Mouse (Mus musculus) neutrophil, adult 83 days (primary cell): ENCODE results near the gene Elmod3. TPM values are rescaled to one million over a fixed set of nuclear protein-coding genes. Genes with fewer than 3 reads are reported as not detected.

ENCODE experiments used
- total RNA-seq, 2 experiments: library from RNA; stranded (reverse); gene quantifications; one replicate each; pipeline ENCODE4 v1.2.4; 2023

Gene Elmod3
- 1 to 10 TPM; 3.9 to 5.5 TPM for total RNA-seq

GRCm38 (mm10) chr6:72597956-72598753 is at the start of gene Elmod3, which contains the start of gene Retsat:
Gene Elmod3, minus strand, starts transcription at chr6:72598413.
Gene Retsat, plus strand, starts transcription at chr6:72598475.

GRCm38 (mm10) chr6:72616643-72617288 is 18.6 kb upstream of the Elmod3 start, which contains the start of gene Tgoln1:
Gene Tgoln1, minus strand, starts transcription at chr6:72617000.

GRCm38 (mm10) chr6:72544283-72544987 is 53.8 kb downstream of the Elmod3 start, which contains the start of gene Capg:
Gene Capg, plus strand, starts transcription at chr6:72544391.

GRCm38 (mm10) chr6:72521607-72522006 is 76.6 kb downstream of the Elmod3 start, which contains the start of gene Sh2d6:
Gene Sh2d6, minus strand, starts transcription at chr6:72521707.

Other genes starting within 250 kb of the Elmod3 start
- 1 to 10 TPM in 1 of 2 experiments, under 1 TPM in 1; 0.90 to 2.4 TPM for gene Tmem150a, start 243.0 kb downstream of the Elmod3 start, total RNA-seq
- 10 to 100 TPM; 48.6 to 48.7 TPM for gene Rnf181, start 231.5 kb downstream of the Elmod3 start, total RNA-seq
- 10 to 100 TPM; 48.1 to 48.8 TPM for gene Vamp5, start 217.9 kb downstream of the Elmod3 start, total RNA-seq
- 100 to 1,000 TPM; 176 to 185 TPM for gene Vamp8, start 207.7 kb downstream of the Elmod3 start, total RNA-seq
- gene Ggcx, start 184.1 kb downstream of the Elmod3 start, total RNA-seq: 10 to 100 TPM in 1 of 2 experiments, 1 to 10 TPM in 1; 6.4 to 10.5 TPM
- 100 to 1,000 TPM; 142 to 185 TPM for gene Mat2a, start 158.9 kb downstream of the Elmod3 start, total RNA-seq
- gene Sh2d6, start 76.7 kb downstream of the Elmod3 start, total RNA-seq: under 1 TPM in 1 of 2 experiments, not detected in 1; 0.31 TPM
- 100 to 1,000 TPM; 306 to 324 TPM for gene Capg, start 54.0 kb downstream of the Elmod3 start, total RNA-seq
- gene Retsat, start 62 bp upstream of the Elmod3 start, total RNA-seq: 10 to 100 TPM; 15.5 to 18.6 TPM
- gene Tgoln1, start 18.6 kb upstream of the Elmod3 start, total RNA-seq: 10 to 100 TPM; 80.1 to 90.2 TPM
- gene Tcf7l1, start 190.8 kb upstream of the Elmod3 start, total RNA-seq: under 1 TPM in 1 of 2 experiments, not detected in 1; 0.35 TPM